In the genomic region with DNA sequence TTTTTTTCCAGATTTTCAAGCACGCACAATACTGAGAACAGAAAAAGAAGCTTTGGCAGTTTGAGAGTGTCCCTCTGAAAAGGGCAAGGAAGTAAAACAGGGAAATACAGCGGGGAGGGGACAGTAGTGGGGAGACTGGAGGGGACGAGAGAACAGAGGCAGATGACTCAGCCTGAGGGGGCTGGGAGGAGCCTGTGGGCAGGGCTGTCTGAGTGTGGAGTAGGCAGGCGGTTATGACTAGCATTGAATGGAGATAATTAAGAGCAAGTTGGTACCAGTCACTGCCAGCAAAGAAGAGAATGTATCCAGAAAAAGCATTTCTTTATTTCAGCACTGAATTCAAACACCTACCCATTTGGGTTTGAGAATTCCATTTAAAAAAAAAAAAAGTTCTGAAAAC, we compare ENCODE assay signal across 8 mouse cellular contexts.
A peak's percentile ranks its signal among the peaks of the same experiment; 100 is the strongest.
DNase-seq lines count a peak whose midpoint lies in the region; ATAC-seq lines count a peak whose summit lies in the region.

No protein-coding gene starts in this region.

- no peak overlapping the region for H3K9ac ChIP-seq in heart, embryonic 11.5 days (ENCODE audit: low read depth, low read length)

- H3K27me3 ChIP-seq in heart, embryonic 11.5 days (ENCODE audit: control insufficient read depth, insufficient read depth, low read length): no peaks in the 10 kb centered on the region

- H3K4me2 ChIP-seq in heart, embryonic 11.5 days: no peak overlapping the region

- no peaks in the 10 kb centered on the region for H3K36me3 ChIP-seq in heart, embryonic 11.5 days (ENCODE audit: control insufficient read depth, insufficient read depth, low read length)

- 41% methylated on average over 4 of the region's 4 CpGs for WGBS in heart, embryonic 11.5 days (ENCODE audit: insufficient replicate concordance)

- no peaks in the 10 kb centered on the region for H3K9me3 ChIP-seq in heart, embryonic 11.5 days (replicated peaks; ENCODE audit: control insufficient read depth, low read length)

- no peak for ATAC-seq in heart, embryonic 11.5 days (replicated peaks; ENCODE audit: insufficient number of reproducible peaks, low FRiP score, low TSS enrichment)

- H3K4me3 ChIP-seq in heart, embryonic 11.5 days (ENCODE audit: low read depth, low read length): no peak overlapping the region

- H3K27ac ChIP-seq in heart, embryonic 11.5 days (ENCODE audit: low read depth, low read length): no peak overlapping the region

- H3K4me1 ChIP-seq in heart, embryonic 11.5 days (ENCODE audit: control insufficient read depth, insufficient read depth, low read length): no peaks in the 10 kb centered on the region

- peak; percentile 6 to 13 for DNase-seq in heart, adult 9 months (ENCODE audit: low spot score in 2 of 2)
- peak; percentile 16 for DNase-seq in 3T3-L1 (ENCODE audit: low read depth, low spot score)
- peak; percentile 41 for DNase-seq in c-Kit-positive CD71-negative TER-119-negative erythroid progenitor cells, embryonic 14.5 days (ENCODE audit: low read depth)
- DNase-seq in layer of hippocampus, adult 18-20 months (ENCODE audit: low spot score in 2 of 2): peak; percentile 40 to 68
- peak; percentile 80 to 81 for DNase-seq in right cerebral cortex, adult 2 months (ENCODE audit: low spot score in 2 of 2)
- DNase-seq in cerebellum, adult 8-10 months: no peak
- no peak for DNase-seq in spleen, adult 12 weeks (ENCODE audit: low spot score)

Comparison
In these comparisons a context has a peak if more than half of its experiments do, and no peak if none do; other contexts are left out.
1. DNase-seq: peak in heart, adult 9 months (2 of 2), 3T3-L1 (single experiment), c-Kit-positive CD71-negative TER-119-negative erythroid progenitor cells, embryonic 14.5 days (single experiment), layer of hippocampus, adult 18-20 months (2 of 2) and right cerebral cortex, adult 2 months (2 of 2); none in cerebellum, adult 8-10 months (single experiment) and spleen, adult 12 weeks (single experiment).